23 mouse cellular contexts compared by ENCODE assay signal in the genomic region with DNA sequence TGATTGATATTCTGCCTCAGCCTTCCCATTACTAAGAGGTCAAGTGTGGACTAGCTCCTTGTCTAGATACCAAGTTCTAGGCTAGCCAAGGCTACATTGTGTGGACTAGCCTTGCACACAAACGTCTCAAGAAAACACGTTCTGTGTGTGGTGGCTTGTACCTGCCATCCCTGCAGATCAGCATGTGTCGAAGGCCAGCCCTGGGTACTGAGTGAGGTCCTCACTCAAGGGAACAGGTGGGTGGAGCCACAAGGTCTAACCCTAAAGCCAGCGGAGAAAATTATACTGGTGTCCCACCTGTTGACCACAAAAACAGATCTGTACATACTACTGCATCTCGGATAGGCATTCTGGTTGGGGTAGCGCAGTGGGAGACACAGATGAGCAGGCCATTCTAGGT. TPM values are rescaled to one million over a fixed set of nuclear protein-coding genes. Genes with fewer than 3 reads are reported as not detected.
DNase-seq lines count a peak whose midpoint lies in the region; ATAC-seq and TF ChIP-seq lines count a peak whose summit lies in the region.
"Had no signal": no experiment of that assay in that cellular context is flagged by ENCODE, and none has a peak within 500 bp of the region (broad histone marks: within the 10 kb centered on the region; RNA-seq: fewer than 3 reads in every experiment).

No protein-coding gene starts in this region.

- H3K9me3 ChIP-seq in forebrain, embryonic 11.5 days (ENCODE audit: control insufficient read depth, low read length), result no peaks in the 10 kb centered on the region
- H3K9me3 ChIP-seq in forebrain, embryonic 13.5 days (replicated peaks), result no peaks in the 10 kb centered on the region
- H3K9me3 ChIP-seq in liver, postnatal 0 days (ENCODE audit: low read length), result no peaks in the 10 kb centered on the region
- no peaks in the 10 kb centered on the region for H3K9me3 ChIP-seq in liver, embryonic 12.5 days (replicated peaks)
- no peaks in the 10 kb centered on the region for H3K9me3 ChIP-seq in intestine, embryonic 16.5 days (ENCODE audit: control insufficient read depth, low read length)
- H3K9me3 ChIP-seq in stomach, postnatal 0 days (ENCODE audit: control insufficient read depth, low read length), result no peaks in the 10 kb centered on the region
- H3K9me3 ChIP-seq: embryonic facial prominence, embryonic 12.5 days; forebrain, embryonic 15.5 days; heart, embryonic 10.5 days; hindbrain, embryonic 12.5 days; midbrain, embryonic 12.5 days; neural tube, embryonic 13.5 days had no signal

- peaks cover 2% of the 10 kb centered on the region; the same call in 1 of the 2 replicates for H3K36me3 ChIP-seq in forebrain, embryonic 11.5 days (ENCODE audit: control insufficient read depth, insufficient read depth, low read length)
- peaks cover 46% of the 10 kb centered on the region for H3K36me3 ChIP-seq in forebrain, embryonic 13.5 days (ENCODE audit: poor library complexity, severe bottlenecking)
- H3K36me3 ChIP-seq in liver, postnatal 0 days (replicated peaks; ENCODE audit: insufficient read depth, low read length), result peaks cover 12% of the 10 kb centered on the region
- peaks cover 44% of the 10 kb centered on the region for H3K36me3 ChIP-seq in liver, embryonic 12.5 days
- peaks cover 10% of the 10 kb centered on the region for H3K36me3 ChIP-seq in intestine, embryonic 16.5 days (ENCODE audit: control insufficient read depth, insufficient read depth, low read length)
- H3K36me3 ChIP-seq in stomach, postnatal 0 days (ENCODE audit: control insufficient read depth, insufficient read depth, low read length), result peaks cover 16% of the 10 kb centered on the region

- no peaks in the 10 kb centered on the region; the same call in 1 of the 2 replicates for H3K4me1 ChIP-seq in forebrain, embryonic 11.5 days (replicated peaks; ENCODE audit: control insufficient read depth, insufficient read depth, low read length)
- no peaks in the 10 kb centered on the region for H3K4me1 ChIP-seq in forebrain, embryonic 13.5 days
- H3K4me1 ChIP-seq in liver, postnatal 0 days (ENCODE audit: insufficient read depth), result peaks cover 3% of the 10 kb centered on the region; the same call in 1 of the 2 replicates
- peaks cover 7% of the 10 kb centered on the region; the same call in 1 of the 2 replicates for H3K4me1 ChIP-seq in liver, embryonic 12.5 days
- peaks cover 17% of the 10 kb centered on the region for H3K4me1 ChIP-seq in intestine, embryonic 16.5 days (ENCODE audit: control insufficient read depth, insufficient read depth, low read length)
- H3K4me1 ChIP-seq in stomach, postnatal 0 days (replicated peaks; ENCODE audit: control insufficient read depth, insufficient read depth), result no peaks in the 10 kb centered on the region
- H3K4me1 ChIP-seq: embryonic facial prominence, embryonic 12.5 days; forebrain, embryonic 15.5 days; hindbrain, embryonic 12.5 days; midbrain, embryonic 12.5 days; neural tube, embryonic 13.5 days had no signal

- no peak overlapping the region for H3K9ac ChIP-seq in forebrain, embryonic 11.5 days (ENCODE audit: low read length)
- H3K9ac ChIP-seq in forebrain, embryonic 13.5 days, result no peak overlapping the region
- peak overlapping the region; percentile 30; the same call in 1 of the 2 replicates for H3K9ac ChIP-seq in liver, postnatal 0 days (replicated peaks)
- no peak overlapping the region for H3K9ac ChIP-seq in liver, embryonic 12.5 days
- no peak overlapping the region for H3K9ac ChIP-seq in intestine, embryonic 16.5 days (ENCODE audit: low read depth, low read length)
- H3K9ac ChIP-seq in stomach, postnatal 0 days (ENCODE audit: low read length), result no peak overlapping the region
- H3K9ac ChIP-seq: embryonic facial prominence, embryonic 12.5 days; forebrain, embryonic 15.5 days; hindbrain, embryonic 12.5 days; liver, embryonic 14.5 days; midbrain, embryonic 12.5 days; neural tube, embryonic 13.5 days had no signal

- H3K4me2 ChIP-seq in forebrain, embryonic 11.5 days (ENCODE audit: low read depth, low read length, severe bottlenecking), result no peak overlapping the region
- H3K4me2 ChIP-seq in forebrain, embryonic 13.5 days, result no peak overlapping the region
- no peak overlapping the region for H3K4me2 ChIP-seq in liver, postnatal 0 days (ENCODE audit: low read depth, low read length)
- H3K4me2 ChIP-seq in liver, embryonic 12.5 days, result no peak overlapping the region
- no peak overlapping the region for H3K4me2 ChIP-seq in intestine, embryonic 16.5 days (ENCODE audit: low read depth, low read length)
- no peak overlapping the region for H3K4me2 ChIP-seq in stomach, postnatal 0 days (replicated peaks; ENCODE audit: low read depth)
- H3K4me2 ChIP-seq: embryonic facial prominence, embryonic 12.5 days; forebrain, embryonic 15.5 days; hindbrain, embryonic 12.5 days; midbrain, embryonic 12.5 days; neural tube, embryonic 13.5 days had no signal

- H3K4me3 ChIP-seq in forebrain, embryonic 11.5 days (ENCODE audit: low read depth, low read length), result no peak overlapping the region
- H3K4me3 ChIP-seq in forebrain, embryonic 13.5 days, result no peak overlapping the region
- no peak overlapping the region for H3K4me3 ChIP-seq in liver, postnatal 0 days (ENCODE audit: low read depth, low read length)
- no peak overlapping the region for H3K4me3 ChIP-seq in liver, embryonic 12.5 days
- H3K4me3 ChIP-seq in intestine, embryonic 16.5 days (ENCODE audit: low read length), result no peak overlapping the region
- no peak overlapping the region for H3K4me3 ChIP-seq in stomach, postnatal 0 days (ENCODE audit: low read depth, low read length)
- H3K4me3 ChIP-seq: embryonic facial prominence, embryonic 12.5 days; erythroblast, embryonic 14.5 days; forebrain, embryonic 15.5 days; heart, embryonic 10.5 days; hindbrain, embryonic 12.5 days; left cerebral cortex, adult 2 months; midbrain, embryonic 12.5 days; neural tube, embryonic 13.5 days had no signal

- intact Hi-C loops in gastrocnemius, postnatal 36 days (cut with DNase I), result loop anchor here (10.0 kb wide), 1 partner anchor 285 kb away; a partner anchor contains a TSS

- WGBS in forebrain, embryonic 11.5 days, result 80% methylated on average over 6 of the region's 6 CpGs
- 81% methylated on average over 6 of the region's 6 CpGs for WGBS in forebrain, embryonic 13.5 days
- WGBS in liver, postnatal 0 days (ENCODE audit: insufficient replicate concordance), result 69% methylated on average over 6 of the region's 6 CpGs
- WGBS in liver, embryonic 12.5 days (ENCODE audit: insufficient replicate concordance), result 63% methylated on average over 6 of the region's 6 CpGs
- 73% methylated on average over 6 of the region's 6 CpGs for WGBS in intestine, embryonic 16.5 days
- 65% methylated on average over 6 of the region's 6 CpGs for WGBS in stomach, postnatal 0 days

- peak; percentile 45 for DNase-seq in forebrain, embryonic 11.5 days (ENCODE audit: low spot score)
- DNase-seq in liver, postnatal 0 days, result no peak
- no peak for DNase-seq in stomach, postnatal 0 days (ENCODE audit: low spot score)
- DNase-seq in gastrocnemius, postnatal 36 days, result no peak
- no peak for DNase-seq in frontal cortex, postnatal 25 days (ENCODE audit: low spot score in 2 of 2)
- DNase-seq: adrenal gland, postnatal 14 days; cerebellum, adult 9-11 months; layer of hippocampus, adult 9-11 months; left cerebral cortex, postnatal 4 days; right cerebral cortex, adult 18-20 months had no signal

- H3K27ac ChIP-seq in forebrain, embryonic 11.5 days (ENCODE audit: low read depth, low read length), result no peak overlapping the region
- no peak overlapping the region for H3K27ac ChIP-seq in forebrain, embryonic 13.5 days
- H3K27ac ChIP-seq in liver, postnatal 0 days (ENCODE audit: low read depth), result peak overlapping the region; percentile 16
- no peak overlapping the region for H3K27ac ChIP-seq in liver, embryonic 12.5 days
- H3K27ac ChIP-seq in intestine, embryonic 16.5 days (ENCODE audit: low read length), result peak overlapping the region; percentile 64
- H3K27ac ChIP-seq in stomach, postnatal 0 days (replicated peaks), result peak overlapping the region; percentile 79
- H3K27ac ChIP-seq: embryonic facial prominence, embryonic 12.5 days; forebrain, embryonic 15.5 days; heart, embryonic 10.5 days; hindbrain, embryonic 12.5 days; left cerebral cortex, adult 2 months; liver, embryonic 14.5 days; midbrain, embryonic 12.5 days; neural tube, embryonic 13.5 days had no signal

- ATAC-seq in forebrain, embryonic 11.5 days (replicated peaks; ENCODE audit: low FRiP score), result no peak
- ATAC-seq in forebrain, embryonic 13.5 days, result no peak
- ATAC-seq in liver, postnatal 0 days, result peak; percentile 20; the same call in 1 of the 2 replicates
- no peak for ATAC-seq in liver, embryonic 12.5 days
- peak; percentile 25; the same call in 1 of the 2 replicates for ATAC-seq in intestine, embryonic 16.5 days
- peak; percentile 11; the same call in 1 of the 2 replicates for ATAC-seq in stomach, postnatal 0 days (ENCODE audit: low FRiP score, low TSS enrichment)
- ATAC-seq: activated CD4-positive, CD25-positive, alpha-beta regulatory T cell, adult 4 months; forebrain, embryonic 15.5 days had no signal

- no peaks in the 10 kb centered on the region for H3K27me3 ChIP-seq in forebrain, embryonic 11.5 days (ENCODE audit: control insufficient read depth, insufficient read depth, low read length)
- no peaks in the 10 kb centered on the region for H3K27me3 ChIP-seq in forebrain, embryonic 13.5 days
- no peaks in the 10 kb centered on the region for H3K27me3 ChIP-seq in liver, postnatal 0 days (ENCODE audit: insufficient read depth, low read length)
- no peaks in the 10 kb centered on the region for H3K27me3 ChIP-seq in liver, embryonic 12.5 days (replicated peaks)
- no peaks in the 10 kb centered on the region for H3K27me3 ChIP-seq in intestine, embryonic 16.5 days (replicated peaks; ENCODE audit: control insufficient read depth, insufficient read depth, low read length)
- no peaks in the 10 kb centered on the region for H3K27me3 ChIP-seq in stomach, postnatal 0 days (ENCODE audit: control insufficient read depth, insufficient read depth, low read length)
- H3K27me3 ChIP-seq: embryonic facial prominence, embryonic 12.5 days; forebrain, embryonic 15.5 days; hindbrain, embryonic 12.5 days; midbrain, embryonic 12.5 days; neural tube, embryonic 13.5 days had no signal

- TF ChIP-seq CTCF in liver, postnatal 0 days (IDR thresholded peaks at IDR 0.05; ENCODE audit: low read depth), result no peak
- no peak for TF ChIP-seq CTCF in stomach, postnatal 0 days (IDR thresholded peaks at IDR 0.05; ENCODE audit: low read depth)

- TF ChIP-seq EP300 in liver, postnatal 0 days (IDR thresholded peaks at IDR 0.05; ENCODE audit: low read depth), result no peak
- TF ChIP-seq EP300 in stomach, postnatal 0 days (optimal IDR thresholded peaks at IDR 0.05), result no peak

RNA-seq across cellular contexts. Expression of a gene that starts 8.3 kb away (rescaled TPM):
- 50.9 and 57.5 TPM in 2 replicates for polyA plus RNA-seq in forebrain, embryonic 11.5 days (2014; fragmentation: Nextera tagmentation; extraction: Ambion mirVana)
- 31.1 and 41.9 TPM in 2 replicates for polyA plus RNA-seq in forebrain, embryonic 13.5 days (2015; fragmentation: Nextera tagmentation; extraction: Ambion mirVana)
- 96.7 and 99.7 TPM in 2 replicates for polyA plus RNA-seq in liver, postnatal 0 days (2015; fragmentation: Nextera tagmentation; extraction: Ambion mirVana)
- polyA plus RNA-seq in liver, embryonic 12.5 days (2016; fragmentation: Nextera tagmentation; extraction: Ambion mirVana), result 47.0 and 54.9 TPM in 2 replicates
- polyA plus RNA-seq in intestine, embryonic 16.5 days (2015; fragmentation: Nextera tagmentation; extraction: Ambion mirVana), result 104 and 108 TPM in 2 replicates
- 86.1 and 94.0 TPM in 2 replicates for polyA plus RNA-seq in stomach, postnatal 0 days (2015; fragmentation: Nextera tagmentation; extraction: Ambion mirVana)
- total RNA-seq in gastrocnemius, postnatal 36 days (2021), result 1 to 10 TPM; 3.7 to 4.5 TPM

RNA-seq across cellular contexts. Expression of a gene that starts 15.5 kb away (rescaled TPM):
- polyA plus RNA-seq in forebrain, embryonic 11.5 days (2014; fragmentation: Nextera tagmentation; extraction: Ambion mirVana), result 152 and 160 TPM in 2 replicates
- 127 TPM in 2 replicates for polyA plus RNA-seq in forebrain, embryonic 13.5 days (2015; fragmentation: Nextera tagmentation; extraction: Ambion mirVana)
- polyA plus RNA-seq in liver, postnatal 0 days (2015; fragmentation: Nextera tagmentation; extraction: Ambion mirVana), result 133 and 139 TPM in 2 replicates
- polyA plus RNA-seq in liver, embryonic 12.5 days (2016; fragmentation: Nextera tagmentation; extraction: Ambion mirVana), result 161 and 166 TPM in 2 replicates
- 228 and 239 TPM in 2 replicates for polyA plus RNA-seq in intestine, embryonic 16.5 days (2015; fragmentation: Nextera tagmentation; extraction: Ambion mirVana)
- polyA plus RNA-seq in stomach, postnatal 0 days (2015; fragmentation: Nextera tagmentation; extraction: Ambion mirVana), result 133 and 134 TPM in 2 replicates
- total RNA-seq in gastrocnemius, postnatal 36 days (2021), result 100 to 1,000 TPM; 142 to 144 TPM

RNA-seq across cellular contexts. Expression of a gene that starts 30.6 kb away (rescaled TPM):
- 0.35 TPM in 1 of 2 replicates, not detected in the other for polyA plus RNA-seq in forebrain, embryonic 11.5 days (2014; fragmentation: Nextera tagmentation; extraction: Ambion mirVana)
- polyA plus RNA-seq in forebrain, embryonic 13.5 days (2015; fragmentation: Nextera tagmentation; extraction: Ambion mirVana), result 0.08 and 0.21 TPM in 2 replicates
- polyA plus RNA-seq in liver, postnatal 0 days (2015; fragmentation: Nextera tagmentation; extraction: Ambion mirVana), result 58.5 and 66.9 TPM in 2 replicates
- polyA plus RNA-seq in liver, embryonic 12.5 days (2016; fragmentation: Nextera tagmentation; extraction: Ambion mirVana), result 8.5 and 9.6 TPM in 2 replicates
- 0.76 TPM in 2 replicates for polyA plus RNA-seq in intestine, embryonic 16.5 days (2015; fragmentation: Nextera tagmentation; extraction: Ambion mirVana)
- 3.5 and 5.8 TPM in 2 replicates for polyA plus RNA-seq in stomach, postnatal 0 days (2015; fragmentation: Nextera tagmentation; extraction: Ambion mirVana)
- total RNA-seq in gastrocnemius, postnatal 36 days (2021), result under 1 TPM; 0.18 to 0.25 TPM
- total RNA-seq: left cerebral cortex, adult 2 months had no signal
- polyA plus RNA-seq: activated CD4-positive, CD25-positive, alpha-beta regulatory T cell, adult 4 months had no signal

RNA-seq across cellular contexts. Expression of a gene that starts 32.5 kb away (rescaled TPM):
- 50.1 and 54.2 TPM in 2 replicates for polyA plus RNA-seq in forebrain, embryonic 11.5 days (2014; fragmentation: Nextera tagmentation; extraction: Ambion mirVana)
- 49.8 and 56.5 TPM in 2 replicates for polyA plus RNA-seq in forebrain, embryonic 13.5 days (2015; fragmentation: Nextera tagmentation; extraction: Ambion mirVana)
- polyA plus RNA-seq in liver, postnatal 0 days (2015; fragmentation: Nextera tagmentation; extraction: Ambion mirVana), result 11.9 and 13.5 TPM in 2 replicates
- polyA plus RNA-seq in liver, embryonic 12.5 days (2016; fragmentation: Nextera tagmentation; extraction: Ambion mirVana), result 22.3 and 24.2 TPM in 2 replicates
- 32.6 and 38.9 TPM in 2 replicates for polyA plus RNA-seq in intestine, embryonic 16.5 days (2015; fragmentation: Nextera tagmentation; extraction: Ambion mirVana)
- polyA plus RNA-seq in stomach, postnatal 0 days (2015; fragmentation: Nextera tagmentation; extraction: Ambion mirVana), result 24.4 and 30.6 TPM in 2 replicates
- 1 to 10 TPM; 4.8 to 6.3 TPM for total RNA-seq in gastrocnemius, postnatal 36 days (2021)

RNA-seq across cellular contexts. Expression of a gene that starts 42.0 kb away (rescaled TPM):
- polyA plus RNA-seq in forebrain, embryonic 11.5 days (2014; fragmentation: Nextera tagmentation; extraction: Ambion mirVana), result 30.3 and 33.8 TPM in 2 replicates
- polyA plus RNA-seq in forebrain, embryonic 13.5 days (2015; fragmentation: Nextera tagmentation; extraction: Ambion mirVana), result 30.9 and 31.3 TPM in 2 replicates
- polyA plus RNA-seq in liver, postnatal 0 days (2015; fragmentation: Nextera tagmentation; extraction: Ambion mirVana), result 9.0 and 11.7 TPM in 2 replicates
- 31.3 and 32.3 TPM in 2 replicates for polyA plus RNA-seq in liver, embryonic 12.5 days (2016; fragmentation: Nextera tagmentation; extraction: Ambion mirVana)
- 27.1 and 31.3 TPM in 2 replicates for polyA plus RNA-seq in intestine, embryonic 16.5 days (2015; fragmentation: Nextera tagmentation; extraction: Ambion mirVana)
- 13.3 and 18.2 TPM in 2 replicates for polyA plus RNA-seq in stomach, postnatal 0 days (2015; fragmentation: Nextera tagmentation; extraction: Ambion mirVana)
- 1 to 10 TPM; 4.1 to 6.2 TPM for total RNA-seq in gastrocnemius, postnatal 36 days (2021)

Comparison
In these comparisons a context has a peak if more than half of its experiments do, and no peak if none do; other contexts are left out.
1. ATAC-seq: peak in liver, postnatal 0 days (single experiment), intestine, embryonic 16.5 days (single experiment) and stomach, postnatal 0 days (single experiment); none in forebrain, embryonic 11.5 days (single experiment), forebrain, embryonic 13.5 days (single experiment) and liver, embryonic 12.5 days (single experiment).
2. H3K27ac ChIP-seq: peak in liver, postnatal 0 days (single experiment), intestine, embryonic 16.5 days (single experiment) and stomach, postnatal 0 days (single experiment); none in forebrain, embryonic 11.5 days (single experiment), forebrain, embryonic 13.5 days (single experiment) and liver, embryonic 12.5 days (single experiment).